Mouse (Mus musculus) gastrocnemius, adult 8-10 months (tissue): ENCODE data around the gene Nelfa. TPM values are rescaled to one million over a fixed set of nuclear protein-coding genes. Genes with fewer than 3 reads are reported as not detected.
"Not testable (repeated sequence)": the region's sequence is repeated elsewhere in the genome, so short reads cannot be mapped to it uniquely, and the experiment has no call there.

Experiments
- DNase-seq, 2 experiments: peaks; one replicate each; pipeline ENCODE4 v3.0.0; 2022; ENCODE audit warnings: low spot score in 2 of 2
- total RNA-seq, 4 experiments: library from RNA; stranded (reverse); gene quantifications; 2 replicates each; pipeline ENCODE4 v1.2.4; 2022

Gene Nelfa
- total RNA-seq: 1 to 10 TPM; 5.7 to 7.0 (median 6.4) TPM

GRCm38 (mm10) chr5:33936120-33936707 is at the start of gene Nelfa:
TSS of gene Nelfa (minus strand) at chr5:33936413.
- DNase-seq: peak; percentile 97 to 99

DNA sequence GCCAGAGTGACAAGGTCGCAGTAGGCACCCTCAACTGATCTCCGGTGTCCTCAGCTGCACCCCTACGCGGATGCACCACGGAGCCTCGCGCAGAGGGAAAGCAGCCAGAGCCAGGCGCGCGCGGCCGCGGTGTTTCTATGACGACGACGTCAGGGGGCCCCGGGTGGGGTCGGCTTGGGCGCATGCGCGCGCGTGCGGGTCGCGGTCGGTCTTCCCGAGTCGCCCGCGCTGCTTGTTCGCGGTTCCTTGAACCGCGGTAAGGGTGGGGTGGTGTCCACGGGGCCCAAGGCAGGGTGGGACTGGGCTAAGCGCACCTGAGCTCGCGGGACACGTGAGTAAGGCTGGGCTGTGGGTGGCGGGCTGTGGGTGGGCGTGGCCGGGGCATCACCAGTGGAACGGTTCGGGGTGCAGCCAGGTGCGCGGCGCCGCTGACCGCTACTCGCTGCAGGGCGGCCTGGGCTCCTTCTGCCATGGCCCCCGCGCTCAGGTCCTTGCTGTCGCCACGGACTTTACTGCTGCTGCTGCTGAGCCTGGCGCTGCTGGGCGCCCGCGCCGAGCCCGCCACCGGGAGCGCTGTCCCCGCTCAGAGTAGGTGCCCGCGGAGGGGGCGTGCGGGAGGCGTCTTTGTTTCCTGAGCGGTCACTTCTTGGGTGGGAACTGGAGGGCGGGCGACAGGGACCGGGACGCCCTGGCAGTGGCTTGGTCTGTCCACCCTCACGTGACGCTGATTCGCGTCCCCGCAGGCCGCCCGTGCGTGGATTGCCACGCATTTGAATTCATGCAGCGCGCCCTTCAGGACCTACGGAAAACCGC is 47.3 kb upstream of the Nelfa start, which contains the start of gene Gm1673:
Gm1673 (plus strand) TSS at position 125 of the 813 bp plus-strand sequence.
- no peak for DNase-seq

DNA sequence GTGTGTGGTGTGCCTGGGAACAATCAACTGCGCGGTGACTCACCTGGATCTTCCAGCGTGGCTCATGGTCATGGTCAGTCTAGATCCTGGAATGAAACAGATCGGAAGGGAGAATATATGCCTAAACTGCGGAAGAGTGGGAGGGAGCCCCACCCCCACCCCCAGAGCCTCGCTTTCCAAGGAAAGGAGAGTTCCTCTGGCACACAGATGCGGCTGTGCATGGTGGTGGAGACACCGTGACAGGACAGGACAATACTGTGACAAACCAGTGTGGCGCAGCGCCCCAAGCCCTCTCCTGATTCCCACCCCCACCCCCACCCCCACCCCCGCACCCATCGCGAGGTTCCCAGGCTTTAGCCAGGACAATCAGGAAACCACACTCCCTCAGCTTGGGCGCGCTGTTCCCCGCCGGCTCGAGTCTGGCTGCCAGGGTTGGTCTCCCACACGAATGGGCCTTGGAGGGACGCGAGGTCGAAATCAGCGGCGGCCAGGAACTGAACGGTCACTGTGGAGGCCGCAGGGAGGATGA is 46.6 kb upstream of the Nelfa start:
- no peak for DNase-seq

DNA sequence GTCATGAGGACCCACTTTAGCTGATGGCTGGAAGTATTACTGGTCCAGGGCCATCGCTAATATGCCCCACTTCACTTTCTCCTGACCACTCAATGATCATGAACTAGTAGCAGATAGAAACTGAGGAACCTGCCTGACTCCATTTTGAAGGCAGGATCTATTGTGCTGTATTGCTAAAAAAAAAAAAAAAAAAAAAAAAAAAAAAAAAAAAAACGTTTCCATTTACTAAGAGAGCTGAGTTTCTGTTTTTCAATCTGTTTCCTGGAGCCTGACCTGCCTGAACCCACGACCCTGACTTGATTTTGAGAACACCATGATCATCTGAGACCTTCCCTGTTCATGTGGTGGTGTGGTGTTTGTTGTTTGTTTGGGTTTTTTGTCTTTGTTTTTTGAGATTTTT is 40.1 kb upstream of the Nelfa start:
- DNase-seq: no peak

GRCm38 (mm10) chr5:33974736-33975135 is 38.5 kb upstream of the Nelfa start:
- no peak for DNase-seq

- no peak for DNase-seq
Observed at GRCm38 (mm10) chr5:33959382-33959781, 23.2 kb upstream of the Nelfa start.

- DNase-seq: no peak
Observed at GRCm38 (mm10) chr5:33955868-33956267, 19.7 kb upstream of the Nelfa start.

DNA sequence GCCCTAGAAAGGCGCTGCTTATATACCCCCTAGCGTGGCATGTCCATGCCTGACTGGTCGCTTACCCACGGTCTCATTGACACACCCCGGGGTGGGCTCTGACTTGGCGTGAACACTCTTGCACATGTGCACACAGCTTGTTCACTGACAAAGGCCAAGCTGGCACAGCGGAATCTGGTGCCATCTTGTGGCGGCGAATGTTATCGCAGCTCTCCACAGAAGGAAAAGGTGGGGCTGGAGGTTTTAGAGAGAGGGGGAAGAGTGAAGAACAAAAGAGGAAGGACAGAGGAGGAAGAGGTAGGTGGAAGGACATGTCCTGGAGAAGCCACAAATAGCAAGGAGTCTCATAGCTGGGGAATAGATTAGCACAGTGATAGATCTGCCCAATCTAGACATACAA is 18.1 kb upstream of the Nelfa start:
- DNase-seq: peak; percentile 42 to 43

DNA sequence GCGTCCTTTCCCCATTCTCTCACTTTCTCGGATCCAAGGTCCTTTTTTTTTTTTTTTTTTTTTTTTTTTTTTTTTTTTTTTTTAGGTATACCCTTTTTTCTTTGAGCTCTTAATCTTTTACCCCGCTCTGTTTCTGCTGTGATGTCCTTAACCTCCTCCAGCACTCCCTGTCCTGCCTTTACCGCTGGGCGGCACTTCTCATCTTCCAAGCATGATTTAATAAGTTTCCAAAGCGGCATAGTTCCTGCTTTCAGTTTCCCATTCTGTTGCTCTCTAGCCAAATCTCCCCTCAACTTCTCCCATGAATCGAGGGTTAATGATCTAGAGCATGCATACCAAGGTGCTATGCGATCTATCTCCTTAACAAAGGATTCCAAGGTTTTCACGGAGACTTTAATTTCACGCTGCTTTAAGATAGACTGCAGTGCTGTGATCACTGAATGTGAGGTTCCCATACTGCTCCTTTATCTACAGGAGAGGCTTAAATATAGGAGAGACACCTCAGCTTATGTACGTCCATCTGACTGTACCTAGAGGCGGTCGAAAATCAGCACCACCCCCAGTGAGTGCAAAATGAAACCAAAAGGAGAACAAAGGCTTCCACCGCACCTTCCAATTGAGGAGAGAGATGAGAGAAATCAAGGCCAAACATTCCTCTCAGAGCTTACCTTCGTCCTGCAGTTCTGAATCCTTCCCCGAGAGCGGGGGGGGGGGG is 17.4 kb upstream of the Nelfa start:
- no peak for DNase-seq

DNA sequence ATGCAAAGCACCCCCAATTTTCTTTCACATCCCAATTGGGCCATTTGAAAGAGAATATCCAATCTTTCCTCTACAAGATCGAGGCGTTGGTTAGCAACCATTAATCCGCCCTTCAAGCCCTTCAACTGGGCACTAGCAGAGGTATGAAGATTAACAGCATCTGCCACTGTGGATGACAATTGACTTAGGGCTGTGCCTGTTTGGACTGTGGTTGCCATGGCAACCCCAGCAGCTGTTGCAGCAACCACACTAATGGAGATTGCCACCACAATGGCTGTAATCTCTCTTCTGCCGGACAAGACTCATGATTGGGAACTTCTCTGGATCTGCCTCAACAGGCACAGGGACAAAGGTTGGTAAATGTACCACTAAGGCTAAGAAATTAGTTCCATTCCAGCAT is 12.1 kb upstream of the Nelfa start:
- no peak for DNase-seq

DNA sequence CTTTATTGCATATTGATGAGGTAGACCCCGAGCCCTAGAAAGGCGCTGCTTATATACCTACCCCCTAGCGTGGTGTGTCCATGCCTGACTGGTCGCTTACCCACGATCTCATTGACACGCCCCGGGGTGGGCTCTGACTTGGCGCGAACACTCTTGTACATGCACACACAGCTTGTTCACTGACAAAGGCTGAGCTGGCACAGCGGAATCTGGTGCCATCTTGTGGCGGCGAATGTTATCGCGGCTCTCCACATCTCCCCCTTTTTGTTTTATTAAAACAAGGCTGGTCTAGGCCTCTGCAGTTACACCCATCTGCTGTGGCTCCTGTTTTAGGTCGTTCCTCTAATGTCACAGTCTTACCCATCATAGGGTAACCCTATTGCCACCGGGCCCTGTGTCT is 10.8 kb upstream of the Nelfa start:
- not testable (repeated sequence) for DNase-seq

DNA sequence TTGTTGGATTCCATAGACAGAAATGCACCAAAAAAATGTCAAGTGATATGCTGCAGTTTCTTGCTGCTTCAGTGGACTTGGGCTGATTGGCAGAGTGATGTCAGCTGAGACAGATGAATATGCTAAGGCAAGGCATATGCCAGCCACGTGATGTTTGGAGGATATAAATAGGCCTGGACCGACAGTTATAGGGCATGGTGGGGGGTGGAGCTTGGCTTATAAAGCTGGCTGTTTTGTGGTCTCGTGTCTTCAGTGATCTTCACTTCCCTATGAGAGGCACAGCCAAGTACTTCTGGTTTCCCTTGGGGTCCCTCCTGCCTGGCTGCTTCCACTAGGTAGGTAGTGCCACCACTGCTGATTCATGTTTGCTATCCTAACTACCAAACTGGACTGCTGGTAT is 2.2 kb upstream of the Nelfa start:
- DNase-seq: peak in 1 of 2 experiments; percentile 38

GRCm38 (mm10) chr5:33937230-33937629 is 1.0 kb upstream of the Nelfa start:
- no peak for DNase-seq

DNA sequence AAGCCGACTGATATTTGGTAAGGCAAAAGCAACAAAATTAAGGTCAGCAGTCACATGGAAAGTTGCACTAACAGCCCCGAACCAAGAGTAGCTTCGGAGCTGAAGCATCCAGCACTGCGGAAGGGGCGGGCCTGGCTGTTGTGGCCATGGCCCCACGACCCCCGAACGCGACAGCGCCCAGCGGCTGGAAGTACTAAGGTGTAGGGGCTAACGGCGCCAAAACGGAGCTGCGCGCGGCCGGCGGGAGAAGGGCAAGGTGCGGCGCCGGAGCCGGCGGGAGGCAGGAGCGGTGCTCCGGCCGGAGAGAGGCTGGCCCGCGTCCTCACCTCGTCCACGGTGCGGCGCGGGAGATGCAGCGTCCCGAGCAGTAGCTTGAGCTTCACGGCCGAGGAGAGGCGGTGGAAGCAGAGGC is 507 bp downstream of the Nelfa start:
- no peak for DNase-seq

DNA sequence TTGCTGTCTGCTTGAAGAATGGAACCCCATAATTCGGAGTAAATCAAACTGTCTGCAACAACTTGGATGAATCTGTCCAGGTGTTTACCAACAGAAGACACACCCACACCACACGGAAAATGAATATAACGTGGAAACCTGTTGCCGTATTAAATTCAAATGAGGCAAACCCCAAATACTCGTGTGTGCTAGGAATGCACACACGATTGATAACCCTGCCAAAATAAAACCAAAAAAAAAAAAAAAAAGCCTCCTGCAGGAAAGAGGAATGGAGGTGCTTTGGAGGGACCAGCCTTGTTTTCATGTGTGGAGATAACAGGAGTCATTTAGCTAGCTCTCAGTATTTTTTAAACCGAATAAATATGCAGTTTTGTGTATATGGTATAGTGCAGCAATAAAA is 1.3 kb downstream of the Nelfa start:
- no peak for DNase-seq

GRCm38 (mm10) chr5:33934081-33934480 is 2.1 kb downstream of the Nelfa start:
- no peak for DNase-seq

DNA sequence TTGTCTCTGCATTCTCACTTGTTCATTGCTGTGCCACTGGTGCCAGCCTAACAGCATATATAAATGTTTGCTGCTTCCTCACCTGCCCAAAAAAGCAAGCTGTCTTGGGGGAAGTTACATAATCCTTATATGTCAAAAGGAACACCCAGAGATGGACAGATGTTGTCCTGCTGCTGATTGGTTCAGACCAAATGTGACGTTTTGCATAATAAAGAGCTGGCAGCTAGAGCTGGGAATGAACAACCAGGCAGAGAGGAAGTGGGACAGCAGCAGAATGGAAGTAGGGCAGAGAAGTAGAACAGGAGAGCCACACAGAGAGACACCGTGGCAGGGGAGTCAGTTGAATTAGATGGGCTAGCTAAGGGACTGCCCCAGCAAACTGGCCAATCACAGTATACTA is 3.8 kb downstream of the Nelfa start:
- no peak for DNase-seq

- no peak for DNase-seq
Observed at GRCm38 (mm10) chr5:33926170-33926569, 10.0 kb downstream of the Nelfa start.

DNA sequence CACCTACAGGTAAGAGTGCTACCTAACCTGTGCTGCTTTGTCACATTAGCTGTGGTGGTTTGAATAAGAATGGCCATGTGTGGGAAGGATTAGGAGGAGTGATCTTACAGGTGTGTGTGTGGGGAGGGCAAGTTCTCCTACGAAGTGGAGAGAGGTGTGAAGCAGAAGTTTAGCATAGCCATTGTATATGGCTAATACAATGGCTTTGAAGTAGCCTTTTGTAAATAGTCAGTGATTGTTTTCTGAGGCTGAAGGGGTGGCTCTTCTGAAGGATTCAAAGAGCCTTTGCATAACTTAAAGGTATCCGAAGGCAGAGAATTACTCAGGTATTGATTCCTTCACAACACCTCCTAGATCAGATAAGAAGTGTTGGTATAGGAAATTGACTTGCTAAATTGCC is 13.6 kb downstream of the Nelfa start:
- no peak for DNase-seq

DNA sequence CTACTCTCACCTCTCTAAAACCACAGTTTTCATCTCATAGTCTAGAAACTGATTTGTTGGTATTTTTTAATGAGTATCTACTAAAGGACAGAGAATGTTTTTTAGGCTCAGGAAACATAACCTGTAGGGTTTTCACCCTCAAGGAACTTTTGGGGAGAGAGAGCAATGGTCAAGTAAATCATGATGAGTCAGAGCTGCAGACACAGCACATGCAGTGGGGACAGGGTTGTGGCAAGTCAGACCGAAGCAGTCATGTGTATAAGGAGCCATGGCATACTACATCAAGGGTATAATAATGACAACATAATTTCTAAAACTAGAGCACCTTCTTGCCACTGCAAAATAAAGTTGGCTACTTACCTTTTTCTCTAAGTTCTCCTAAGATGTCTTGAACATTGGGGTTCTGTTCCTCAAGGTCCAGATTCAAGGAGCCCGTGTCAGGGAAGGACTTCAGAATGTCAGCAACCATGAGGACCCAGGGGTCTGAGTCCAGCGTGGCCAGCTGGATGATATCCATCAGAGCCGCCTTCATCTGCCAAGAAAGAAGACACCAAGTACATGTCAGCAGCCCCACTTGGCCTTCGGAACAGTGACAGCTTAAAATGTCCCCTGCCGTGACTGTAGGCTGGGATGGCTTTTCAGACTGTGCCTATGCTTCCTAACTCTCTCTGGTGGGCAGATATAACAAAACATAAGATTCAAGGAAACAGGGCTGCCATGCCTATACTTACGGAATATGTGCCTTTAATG is 14.6 kb downstream of the Nelfa start:
- DNase-seq: peak; percentile 49 to 51

DNA sequence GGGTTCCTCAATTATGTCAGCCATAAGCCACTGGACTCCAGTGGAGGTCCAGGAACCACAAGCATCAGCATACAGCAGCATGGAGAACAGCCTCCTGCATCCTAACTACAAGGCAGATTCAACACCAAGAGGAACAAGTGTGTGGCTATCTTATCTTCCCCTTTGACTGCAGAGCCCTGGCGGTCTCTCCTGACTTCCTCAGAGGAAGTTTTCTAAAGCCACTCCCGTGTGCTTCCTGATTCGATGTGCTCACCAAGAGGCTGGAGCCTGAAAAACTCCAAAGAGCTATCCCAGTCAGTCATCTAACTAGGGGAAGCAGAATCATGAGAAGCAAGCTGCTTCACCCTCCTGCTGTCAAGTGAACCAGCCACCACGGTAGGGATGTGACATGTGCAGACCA is 15.3 kb downstream of the Nelfa start:
- DNase-seq: no peak
